Mouse (Mus musculus) neutrophil, adult 83 days (primary cell): Measurements from ENCODE around the gene Rnpepl1. TPM values are rescaled to one million over a fixed set of nuclear protein-coding genes. Genes with fewer than 3 reads are reported as not detected.

Experiments
- total RNA-seq, 2 experiments: library from RNA; stranded (reverse); gene quantifications; one replicate each; pipeline ENCODE4 v1.2.4; 2023

Rnpepl1 gene
- total RNA-seq, result 10 to 100 TPM; 71.9 TPM

GRCm38 (mm10) chr1:92910239-92910885, at the start of gene Rnpepl1:
Rnpepl1 (plus strand) TSS chr1:92910783.

GRCm38 (mm10) chr1:92902786-92903185, 7.8 kb upstream of the Rnpepl1 start, which contains the start of gene Ankmy1:
Ankmy1 (minus strand) TSS chr1:92902906.

GRCm38 (mm10) chr1:92906779-92907631, 3.6 kb upstream of the Rnpepl1 start, which contains the start of gene Dusp28:
Dusp28 (plus strand) TSS chr1:92906981.

GRCm38 (mm10) chr1:92934182-92934827, 23.7 kb downstream of the Rnpepl1 start, which contains the start of gene Capn10:
Capn10 (plus strand) TSS chr1:92934376.

GRCm38 (mm10) chr1:92950607-92951006, 40.0 kb downstream of the Rnpepl1 start, which contains the start of gene Gpr35:
Gpr35 (plus strand) TSS chr1:92950865.

Other genes with a start within 250 kb of the Rnpepl1 start
- 10 to 100 TPM; 29.9 to 38.4 TPM for gene Gpc1, start 79.1 kb upstream of the Rnpepl1 start, total RNA-seq
- gene Ankmy1, start 7.9 kb upstream of the Rnpepl1 start, total RNA-seq, result under 1 TPM in 1 of 2 experiments, not detected in 1; 0.26 TPM
- gene Dusp28, start 3.8 kb upstream of the Rnpepl1 start, total RNA-seq, result 1 to 10 TPM; 1.7 to 2.5 TPM
- gene Capn10, start 23.6 kb downstream of the Rnpepl1 start, total RNA-seq, result 10 to 100 TPM; 15.5 to 18.4 TPM
- gene Gpr35, start 40.1 kb downstream of the Rnpepl1 start, total RNA-seq, result 10 to 100 TPM; 21.5 to 29.4 TPM
- not detected for gene Aqp12, start 95.6 kb downstream of the Rnpepl1 start, total RNA-seq
- gene Kif1a, start 191.2 kb downstream of the Rnpepl1 start, total RNA-seq, result under 1 TPM; 0.15 to 0.20 TPM
- not detected for gene Agxt, start 224.5 kb downstream of the Rnpepl1 start, total RNA-seq